Mouse (Mus musculus): Measurements from ENCODE around the gene Gm37240. TPM values are rescaled to one million over a fixed set of nuclear protein-coding genes. Genes with fewer than 3 reads are reported as not detected.
"Not testable (repeated sequence)": the region's sequence is repeated elsewhere in the genome, so short reads cannot be mapped to it uniquely, and the experiment has no call there.

Gene Gm37240
- total RNA-seq, 1 experiment from 2014 or later: 4.2 TPM

GRCm38 (mm10) chr3:84664686-84665085 is 1222.6 kb downstream of the Gm37240 start:
- DNase-seq: no peak

DNA sequence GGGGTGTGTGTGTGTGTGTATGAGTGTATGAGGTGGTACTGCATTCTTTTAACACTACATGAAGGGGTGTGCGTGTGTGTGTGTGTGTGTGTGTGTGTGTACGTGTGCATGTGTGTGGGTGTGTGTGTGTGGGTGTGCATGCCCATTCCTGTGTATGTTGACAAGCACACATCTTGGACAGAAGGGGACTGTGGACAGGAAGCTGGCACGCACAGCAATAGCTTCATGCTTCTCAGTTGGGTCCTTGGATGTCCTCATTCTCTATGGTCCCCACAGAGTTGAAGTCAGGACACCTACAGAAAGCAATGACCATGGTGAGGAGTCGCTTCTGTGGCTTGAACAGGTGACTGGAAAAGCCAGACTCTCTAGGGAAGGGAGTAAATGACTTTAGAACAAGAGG is 1223.5 kb downstream of the Gm37240 start:
- no peak for DNase-seq

GRCm38 (mm10) chr3:84663079-84663478 is 1224.2 kb downstream of the Gm37240 start:
- DNase-seq: peak; percentile 65

- DNase-seq: no peak
These were observed 1226.9 kb downstream of the Gm37240 start for GRCm38 (mm10) chr3:84660380-84660779.

DNA sequence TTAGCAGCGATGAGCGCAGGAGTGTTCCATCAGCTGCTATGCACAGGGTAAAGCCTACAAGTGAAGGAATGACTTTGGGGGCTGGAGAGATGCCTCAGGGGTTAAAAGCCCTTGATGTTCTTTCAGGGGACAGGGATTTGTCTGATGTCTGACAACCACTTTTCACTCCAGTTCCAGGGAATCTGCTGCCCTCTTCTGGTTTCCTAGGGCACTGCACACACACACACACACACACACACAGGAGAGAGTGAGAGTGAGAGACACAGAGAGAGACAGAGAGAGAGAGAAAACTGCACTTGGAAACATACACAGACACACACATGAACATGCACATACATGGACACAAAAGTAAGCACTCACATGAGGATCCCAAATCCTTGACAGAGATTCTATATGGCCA is 1228.4 kb downstream of the Gm37240 start:
- no peak for DNase-seq

GRCm38 (mm10) chr3:84658017-84658416 is 1229.3 kb downstream of the Gm37240 start:
- DNase-seq: no peak

GRCm38 (mm10) chr3:84657240-84657639 is 1230.1 kb downstream of the Gm37240 start:
- DNase-seq: no peak

DNA sequence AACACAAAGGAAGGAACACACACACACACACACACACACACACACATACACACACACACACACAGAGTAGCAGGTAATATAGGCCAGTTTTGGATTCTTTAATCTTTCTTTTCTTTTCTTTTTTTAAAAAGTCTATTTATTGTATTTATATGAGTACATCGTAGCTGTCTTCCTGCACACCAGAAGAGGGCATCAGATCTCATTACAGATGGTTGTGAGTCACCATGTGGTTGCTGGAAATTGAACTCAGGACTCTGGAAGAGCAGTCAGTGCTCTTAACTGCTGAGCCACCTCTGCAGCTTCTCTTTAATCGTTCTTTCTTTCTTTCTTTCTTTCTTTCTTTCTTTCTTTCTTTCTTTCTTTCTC is 1231.5 kb downstream of the Gm37240 start:
- not testable (repeated sequence) for DNase-seq

GRCm38 (mm10) chr3:84654900-84655784 is 1232.2 kb downstream of the Gm37240 start:
- no peak for DNase-seq

DNA sequence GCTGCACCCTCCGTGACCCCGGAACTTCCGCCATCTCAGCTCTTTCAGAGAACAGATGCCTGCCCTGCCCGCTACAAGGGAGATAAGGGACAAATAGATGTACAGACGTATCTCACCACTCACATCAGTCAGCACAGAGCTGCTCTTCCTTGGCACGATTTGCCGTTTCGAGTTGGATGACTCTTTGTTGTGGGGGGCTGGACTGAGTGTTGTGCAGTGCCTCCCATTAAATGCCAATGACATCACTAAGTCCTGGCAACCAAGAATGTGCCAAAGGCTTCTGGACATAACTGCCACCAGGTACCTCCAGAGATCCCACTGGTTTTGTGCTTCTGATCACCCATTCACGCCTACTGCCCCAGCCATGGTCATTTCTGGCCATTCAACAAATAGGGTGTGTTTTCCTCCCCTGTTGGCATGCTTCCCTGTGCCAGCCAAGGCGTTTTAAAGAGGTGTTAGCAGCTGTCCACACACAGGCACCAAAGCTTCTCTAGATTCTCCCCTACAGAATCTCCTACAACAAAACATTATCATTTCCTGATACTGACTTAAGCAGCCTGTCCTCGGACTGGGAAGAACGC is 1233.0 kb downstream of the Gm37240 start:
- DNase-seq: peak; percentile 60

- no peak for DNase-seq
These were observed 1233.6 kb downstream of the Gm37240 start for GRCm38 (mm10) chr3:84653557-84654245.

DNA sequence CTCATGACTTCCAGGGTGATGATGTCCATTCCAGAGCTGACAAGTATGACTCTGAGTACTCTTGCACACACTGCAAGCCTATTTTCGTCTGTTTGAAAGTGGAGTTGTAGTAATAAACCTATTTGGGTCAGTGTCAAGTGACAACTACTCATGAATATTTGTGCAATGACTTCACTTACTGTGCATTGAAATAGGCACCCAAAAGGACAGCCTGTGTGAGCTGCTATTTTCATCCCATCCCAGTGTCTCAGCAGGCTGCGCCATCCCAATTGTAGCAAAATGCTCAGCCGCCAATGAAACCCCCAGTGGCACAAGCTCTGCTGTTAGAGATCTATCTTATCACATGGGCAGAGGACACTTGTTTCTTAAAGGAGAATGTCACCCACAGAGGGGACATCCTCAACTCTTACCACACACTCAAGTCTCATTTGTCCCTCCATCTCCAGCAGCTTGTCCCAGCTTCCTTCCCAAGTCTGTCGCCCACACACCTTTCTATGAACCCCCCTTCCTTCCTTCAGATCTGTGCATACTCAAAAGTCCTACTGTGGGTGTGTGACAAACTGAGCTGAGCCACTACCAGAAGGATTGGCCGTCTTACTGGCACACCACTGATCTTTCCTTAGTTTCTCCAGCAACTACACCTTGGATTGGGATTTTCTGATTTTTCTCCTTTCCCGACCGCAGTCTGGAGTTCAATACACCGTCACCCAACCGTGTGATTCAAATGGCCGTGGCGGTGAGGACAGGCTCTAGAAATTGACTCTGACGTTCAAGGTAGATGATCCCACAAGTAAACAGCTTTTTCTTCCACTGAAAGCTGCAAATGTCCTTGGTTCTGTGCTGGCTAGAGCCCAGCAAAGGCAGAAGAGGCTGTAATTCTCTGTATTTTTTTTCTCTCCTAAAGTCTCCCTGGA is 1234.4 kb downstream of the Gm37240 start:
- peak; percentile 64 for DNase-seq

DNA sequence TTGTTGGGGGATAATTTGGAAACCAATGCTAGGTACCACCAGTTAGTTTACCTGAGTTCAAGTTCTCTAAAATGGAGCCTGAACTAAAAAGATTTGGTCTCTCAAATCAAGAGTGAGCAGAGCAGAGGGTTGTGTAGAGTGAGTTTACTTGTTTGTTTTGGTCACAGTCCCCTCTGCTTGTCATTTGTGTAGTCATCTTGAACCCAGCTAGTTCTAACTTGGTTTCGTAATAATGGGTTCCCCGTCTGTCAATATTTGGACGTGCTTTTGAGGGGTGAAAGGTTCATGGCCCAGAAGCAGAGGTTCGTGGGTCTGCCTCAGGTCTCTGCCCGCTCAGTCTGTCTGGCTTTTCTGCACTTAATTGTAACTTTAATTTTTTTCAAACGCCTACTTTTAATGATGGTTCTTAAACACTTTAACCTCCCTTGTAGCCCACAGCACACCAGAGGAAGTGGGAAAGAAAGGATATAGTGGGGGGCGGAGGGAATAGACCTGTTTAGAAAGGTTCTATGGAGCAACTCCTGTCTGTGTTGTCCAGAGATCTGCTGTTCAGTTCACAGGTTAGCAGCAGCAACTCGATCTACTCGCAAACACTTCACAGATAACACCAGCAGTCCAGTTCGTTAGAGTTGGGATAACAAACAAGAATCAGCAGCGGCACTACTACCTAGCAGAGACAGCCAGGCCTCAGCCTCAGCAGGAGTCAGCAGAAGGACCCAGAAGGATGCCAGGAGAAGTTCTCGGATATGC is 1237.6 kb downstream of the Gm37240 start:
- no peak for DNase-seq

GRCm38 (mm10) chr3:84648069-84648468 is 1239.2 kb downstream of the Gm37240 start:
- not testable (repeated sequence) for DNase-seq

GRCm38 (mm10) chr3:84647616-84648015 is 1239.7 kb downstream of the Gm37240 start:
- DNase-seq: peak; percentile 70

- peak; percentile 71 for DNase-seq
These were observed 1240.9 kb downstream of the Gm37240 start for GRCm38 (mm10) chr3:84646331-84646845.

- DNase-seq: peak; percentile 39
These were observed 1241.4 kb downstream of the Gm37240 start for GRCm38 (mm10) chr3:84646007-84646290.

DNA sequence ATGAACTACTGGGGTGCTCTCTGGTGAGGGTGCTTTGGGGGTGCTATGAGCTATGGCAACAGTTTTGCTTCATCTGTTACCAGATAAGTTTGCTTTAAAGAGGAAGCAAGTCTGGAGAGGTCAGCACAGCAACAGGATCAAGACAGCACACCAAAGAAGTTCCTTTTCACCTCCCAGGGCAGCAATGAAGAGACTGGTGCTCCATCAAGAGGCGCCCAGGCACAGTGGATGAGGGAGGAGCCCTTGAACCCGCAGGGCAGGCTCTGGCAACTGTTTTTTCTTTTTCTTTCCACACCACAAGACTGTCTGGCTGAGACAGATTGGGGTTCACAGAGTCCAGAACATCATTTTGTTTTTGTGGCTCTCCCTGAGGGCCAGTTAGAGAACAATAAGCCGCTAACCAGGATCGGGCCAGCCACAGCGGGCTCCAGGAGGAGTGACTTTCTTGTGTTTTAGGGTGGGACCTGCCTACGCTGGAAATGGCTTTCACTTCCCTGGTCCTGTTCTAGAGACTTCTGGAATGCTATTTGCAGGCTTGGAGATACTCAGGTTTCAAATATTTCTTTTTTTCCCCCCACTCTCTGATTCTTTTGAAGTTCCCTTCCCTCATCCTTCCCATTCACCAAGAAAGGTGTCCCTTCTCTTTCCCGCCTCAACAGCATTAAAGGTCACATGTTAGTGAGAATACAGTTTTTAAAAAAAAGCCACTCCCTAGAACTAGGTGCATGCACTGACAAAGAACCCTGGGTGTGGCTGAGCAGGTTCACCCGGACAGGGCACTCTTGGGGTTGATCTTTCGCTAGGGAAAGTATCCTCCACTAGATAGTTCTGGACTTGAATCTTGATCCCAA is 1241.9 kb downstream of the Gm37240 start:
- no peak for DNase-seq

DNA sequence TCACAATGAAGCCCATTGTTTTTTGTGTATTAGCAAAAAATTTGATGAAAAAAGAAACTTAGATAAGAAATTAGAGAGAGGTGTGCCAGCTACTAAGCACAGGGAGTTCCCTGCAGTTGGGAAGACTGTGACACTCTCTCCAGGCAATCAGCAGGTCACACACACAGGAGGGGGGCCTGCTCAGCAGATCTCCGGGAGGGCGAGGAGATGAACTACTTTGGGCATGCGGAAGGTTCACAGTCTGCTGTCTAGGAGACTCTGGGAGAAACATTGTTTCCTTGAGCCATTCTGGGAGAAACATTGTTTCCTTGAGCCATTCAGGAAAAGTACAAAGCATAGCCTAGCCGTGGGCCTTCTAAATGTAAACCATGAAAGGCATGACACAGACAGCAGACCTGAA is 1244.4 kb downstream of the Gm37240 start:
- DNase-seq: no peak

DNA sequence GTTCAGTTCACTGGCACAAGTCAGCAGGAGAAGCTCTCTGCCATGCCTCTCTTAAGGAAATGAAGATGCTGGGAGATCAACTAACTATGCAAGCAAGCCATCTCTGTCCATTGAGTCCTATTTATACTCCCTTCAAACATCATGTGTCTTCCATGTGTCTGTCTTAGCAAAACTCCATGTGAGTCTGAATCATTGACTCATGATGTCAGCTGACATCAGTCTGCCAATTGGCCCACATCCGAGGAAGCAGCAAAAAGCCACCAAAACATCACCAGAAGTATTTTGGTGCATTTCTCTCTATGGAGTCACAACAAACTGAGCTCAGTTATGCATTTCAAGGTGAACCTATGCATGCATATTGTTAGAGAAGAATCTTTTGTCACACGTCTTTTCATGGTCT is 1245.9 kb downstream of the Gm37240 start:
- DNase-seq: no peak

Measured in adrenal gland, postnatal 14 days (tissue).